Mouse (Mus musculus) fat pad, adult 2 months (tissue): ENCODE measurements around the gene Gm45208.
"Not testable (repeated sequence)": the region's sequence is repeated elsewhere in the genome, so short reads cannot be mapped to it uniquely, and the experiment has no call there.

Source experiments
- DNase-seq: peaks from one replicate; pipeline ENCODE4 v3.0.0-alpha.2; 2011; ENCODE audit warnings: low read depth, low spot score; ENCODE audit errors: extremely low read depth

Gene Gm45208

GRCm38 (mm10) chrX:7721514-7722281 is at the start of gene Gm45208:
Gene Gm45208 (plus strand): TSS chrX:7722245.
- DNase-seq: no peak

GRCm38 (mm10) chrX:7672739-7673138 is 49.3 kb upstream of the Gm45208 start:
- DNase-seq: no peak

GRCm38 (mm10) chrX:7673578-7674281 is 48.3 kb upstream of the Gm45208 start:
- no peak for DNase-seq

GRCm38 (mm10) chrX:7674284-7675000 is 47.6 kb upstream of the Gm45208 start:
- no peak for DNase-seq

GRCm38 (mm10) chrX:7675001-7675380 is 47.1 kb upstream of the Gm45208 start:
- DNase-seq: no peak

GRCm38 (mm10) chrX:7678986-7679385 is 43.1 kb upstream of the Gm45208 start:
- no peak for DNase-seq

GRCm38 (mm10) chrX:7679405-7680056 is 42.5 kb upstream of the Gm45208 start:
- no peak for DNase-seq

- DNase-seq: no peak
Observed at GRCm38 (mm10) chrX:7680057-7680412, 42.0 kb upstream of the Gm45208 start.

GRCm38 (mm10) chrX:7680864-7681263 is 41.2 kb upstream of the Gm45208 start, which contains the start of gene Magix:
Gene Magix (minus strand): TSS chrX:7681251.
- DNase-seq: no peak

GRCm38 (mm10) chrX:7688321-7688720 is 33.7 kb upstream of the Gm45208 start:
- DNase-seq: no peak

- no peak for DNase-seq
Observed at GRCm38 (mm10) chrX:7690486-7690885, 31.6 kb upstream of the Gm45208 start.

- no peak for DNase-seq
Observed at GRCm38 (mm10) chrX:7692862-7693261, 29.2 kb upstream of the Gm45208 start.

- no peak for DNase-seq
Observed at GRCm38 (mm10) chrX:7696520-7696919, 25.5 kb upstream of the Gm45208 start.

- DNase-seq: peak; percentile 58
Observed at GRCm38 (mm10) chrX:7696954-7697381, 25.1 kb upstream of the Gm45208 start, which contains the start of gene Gpkow. Gene Gpkow (plus strand): TSS chrX:7697131.

GRCm38 (mm10) chrX:7713764-7714134 is 8.3 kb upstream of the Gm45208 start:
- DNase-seq: not testable (repeated sequence)

- DNase-seq: peak; percentile 36
Observed at GRCm38 (mm10) chrX:7714135-7714899, 7.7 kb upstream of the Gm45208 start, which contains the start of gene Wdr45. Gene Wdr45 (plus strand): TSS chrX:7714333.

GRCm38 (mm10) chrX:7716058-7716457 is 6.0 kb upstream of the Gm45208 start:
- not testable (repeated sequence) for DNase-seq

- DNase-seq: no peak
Observed at GRCm38 (mm10) chrX:7722282-7722611, 202 bp downstream of the Gm45208 start.

GRCm38 (mm10) chrX:7722691-7723090 is 646 bp downstream of the Gm45208 start:
- DNase-seq: no peak

GRCm38 (mm10) chrX:7724135-7724534 is 2.1 kb downstream of the Gm45208 start:
- DNase-seq: no peak
